Mouse (Mus musculus) cortical plate, adult 2 months (tissue): Measurements from ENCODE around the gene Ttc16.

Experiments used
- CTCF ChIP-seq: fragments of 200-500 bp; IDR thresholded peaks from 2 replicates; pipeline ENCODE4 v1.5.1; 2011; ENCODE audit warnings: mild to moderate bottlenecking, control low read depth, low read length; ENCODE audit not compliant: insufficient read depth; ENCODE audit errors: extremely low read depth
- POLR2A ChIP-seq: fragments of 200-500 bp; IDR thresholded peaks from 2 replicates; pipeline ENCODE4 v1.6.1; 2011; ENCODE audit warnings: mild to moderate bottlenecking, low read length, control low read depth; ENCODE audit not compliant: insufficient read depth; ENCODE audit errors: extremely low read depth

- TF ChIP-seq CTCF = no peak
- no peak for TF ChIP-seq POLR2A
Measured at GRCm38 (mm10) chr2:32736306-32736829, 39.1 kb downstream of the Ttc16 start.
